Mouse (Mus musculus): Measurements from ENCODE around the gene Il27ra. TPM values are rescaled to one million over a fixed set of nuclear protein-coding genes. Genes with fewer than 3 reads are reported as not detected.

Il27ra gene
- polyA plus RNA-seq, 1 experiment: 0.07 TPM

DNA sequence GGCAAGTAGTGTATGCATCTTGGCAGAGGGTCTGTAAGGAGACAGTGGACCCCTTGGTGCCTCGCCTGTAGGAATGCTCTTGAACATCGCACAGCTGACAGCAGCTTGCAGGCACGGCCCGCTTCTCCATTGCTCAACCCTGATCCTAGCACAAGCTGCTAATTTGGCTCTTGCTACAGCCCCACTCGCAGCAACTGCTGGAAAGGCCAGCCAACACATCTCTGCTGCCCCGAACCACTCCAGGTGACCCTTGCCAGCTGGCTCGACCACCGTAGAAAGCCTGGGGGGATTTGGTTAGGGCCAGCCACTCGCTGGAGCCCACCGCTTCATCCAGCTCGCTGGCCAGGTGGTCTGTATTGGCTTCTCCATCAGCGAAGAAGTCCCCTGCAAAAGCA lies 556 bp upstream of the Il27ra start:
- Histone ChIP-seq H3K27me3 (ENCODE audit: control insufficient read depth, insufficient read depth, insufficient read length) (no peaks in the 10 kb centered on the region), H3K4me3 (no peak overlapping the region), H3K36me3 (ENCODE audit: control insufficient read depth, insufficient read depth) (no peaks in the 10 kb centered on the region), H3K79me2 (ENCODE audit: control insufficient read depth, insufficient read depth) (no peaks in the 10 kb centered on the region), H3ac (ENCODE audit: control insufficient read depth, insufficient read length) (no peak overlapping the region), H3K4me2 (ENCODE audit: low read depth) (no peak overlapping the region)
- TF ChIP-seq SRF (IDR thresholded peaks at IDR 0.05; ENCODE audit: control insufficient read depth, insufficient read length, low read depth): no peak
- no peak for TF ChIP-seq POLR2A (IDR thresholded peaks at IDR 0.05; ENCODE audit: insufficient read length, low read depth)
- no peak for TF ChIP-seq MAX (IDR thresholded peaks at IDR 0.05; ENCODE audit: low read depth)
- no peak for TF ChIP-seq MYOD1 (IDR thresholded peaks at IDR 0.05; ENCODE audit: control insufficient read depth in 1 of 3, insufficient read length in 2 of 3, low read depth in 2 of 3)
- no peak for TF ChIP-seq MYOG (IDR thresholded peaks at IDR 0.05; ENCODE audit: control insufficient read depth in 1 of 3, insufficient read depth in 1 of 3, insufficient read length in 2 of 3, low read depth in 2 of 3)
- no peak for TF ChIP-seq TCF12 (IDR thresholded peaks at IDR 0.05; ENCODE audit: insufficient read depth, poor library complexity, severe bottlenecking)
- TF ChIP-seq TCF3 (IDR thresholded peaks at IDR 0.05; ENCODE audit: insufficient read length, low read depth): no peak
- no peak for TF ChIP-seq REST (IDR thresholded peaks at IDR 0.05; ENCODE audit: insufficient read depth, insufficient read length)
- TF ChIP-seq USF1 (IDR thresholded peaks at IDR 0.05; ENCODE audit: low read depth): no peak
- no peak for TF ChIP-seq E2F4 (IDR thresholded peaks at IDR 0.05; ENCODE audit: insufficient read depth)
- TF ChIP-seq CEBPB (IDR thresholded peaks at IDR 0.05; ENCODE audit: insufficient read depth, poor library complexity, severe bottlenecking): no peak
- no peak for TF ChIP-seq POLR2AphosphoS2 (IDR thresholded peaks at IDR 0.05; ENCODE audit: insufficient read length, low read depth)

GRCm38 (mm10) chr8:84039050-84039449 lies 3.3 kb downstream of the Il27ra start:
- Histone ChIP-seq H3K79me2 (ENCODE audit: control insufficient read depth, insufficient read depth) (no peaks in the 10 kb centered on the region), H3ac (ENCODE audit: control insufficient read depth, insufficient read length) (no peak overlapping the region), H3K36me3 (ENCODE audit: control insufficient read depth, insufficient read depth) (no peaks in the 10 kb centered on the region), H3K27me3 (ENCODE audit: control insufficient read depth, insufficient read depth, insufficient read length) (no peaks in the 10 kb centered on the region), H3K4me3 (no peak overlapping the region), H3K4me2 (ENCODE audit: low read depth) (no peak overlapping the region)
- TF ChIP-seq TCF12 (IDR thresholded peaks at IDR 0.05; ENCODE audit: insufficient read depth, poor library complexity, severe bottlenecking): no peak
- no peak for TF ChIP-seq E2F4 (IDR thresholded peaks at IDR 0.05; ENCODE audit: insufficient read depth)
- TF ChIP-seq POLR2A (IDR thresholded peaks at IDR 0.05; ENCODE audit: insufficient read length, low read depth): no peak
- no peak for TF ChIP-seq POLR2AphosphoS2 (IDR thresholded peaks at IDR 0.05; ENCODE audit: insufficient read length, low read depth)
- no peak for TF ChIP-seq CEBPB (IDR thresholded peaks at IDR 0.05; ENCODE audit: insufficient read depth, poor library complexity, severe bottlenecking)
- TF ChIP-seq SRF (IDR thresholded peaks at IDR 0.05; ENCODE audit: control insufficient read depth, insufficient read length, low read depth): no peak
- TF ChIP-seq TCF3 (IDR thresholded peaks at IDR 0.05; ENCODE audit: insufficient read length, low read depth): no peak
- no peak for TF ChIP-seq MAX (IDR thresholded peaks at IDR 0.05; ENCODE audit: low read depth)
- no peak for TF ChIP-seq REST (IDR thresholded peaks at IDR 0.05; ENCODE audit: insufficient read depth, insufficient read length)
- TF ChIP-seq USF1 (IDR thresholded peaks at IDR 0.05; ENCODE audit: low read depth): no peak
- TF ChIP-seq MYOD1 (IDR thresholded peaks at IDR 0.05; ENCODE audit: control insufficient read depth in 1 of 3, insufficient read length in 2 of 3, low read depth in 2 of 3): no peak
- TF ChIP-seq MYOG (IDR thresholded peaks at IDR 0.05; ENCODE audit: control insufficient read depth in 1 of 3, insufficient read depth in 1 of 3, insufficient read length in 2 of 3, low read depth in 2 of 3): no peak

DNA sequence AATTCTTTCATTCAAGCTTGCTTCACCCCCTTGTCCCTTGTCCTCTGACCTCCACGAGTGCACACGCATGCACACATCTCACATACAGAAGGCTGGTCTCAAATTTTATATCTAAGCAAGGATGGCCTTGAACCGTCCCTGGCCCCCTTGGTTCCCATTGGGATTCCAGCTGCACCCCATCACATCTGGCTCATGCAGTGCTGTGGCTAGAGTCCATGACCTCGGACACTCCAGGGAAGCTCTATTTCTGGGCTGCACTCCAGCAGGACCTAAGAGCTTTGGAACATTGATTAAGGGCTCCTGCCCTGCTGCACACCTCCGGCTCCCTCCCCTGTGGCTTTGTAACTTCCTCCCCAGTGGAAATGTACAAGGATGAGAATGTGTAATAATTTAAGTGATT lies 4.4 kb downstream of the Il27ra start:
- Histone ChIP-seq H3K4me2 (ENCODE audit: low read depth) (no peak overlapping the region), H3K79me2 (ENCODE audit: control insufficient read depth, insufficient read depth) (no peaks in the 10 kb centered on the region), H3ac (ENCODE audit: control insufficient read depth, insufficient read length) (no peak overlapping the region), H3K4me3 (no peak overlapping the region), H3K36me3 (ENCODE audit: control insufficient read depth, insufficient read depth) (no peaks in the 10 kb centered on the region), H3K27me3 (ENCODE audit: control insufficient read depth, insufficient read depth, insufficient read length) (no peaks in the 10 kb centered on the region)
- no peak for TF ChIP-seq POLR2AphosphoS2 (IDR thresholded peaks at IDR 0.05; ENCODE audit: insufficient read length, low read depth)
- no peak for TF ChIP-seq MYOD1 (IDR thresholded peaks at IDR 0.05; ENCODE audit: control insufficient read depth in 1 of 3, insufficient read length in 2 of 3, low read depth in 2 of 3)
- TF ChIP-seq POLR2A (IDR thresholded peaks at IDR 0.05; ENCODE audit: insufficient read length, low read depth): no peak
- no peak for TF ChIP-seq TCF3 (IDR thresholded peaks at IDR 0.05; ENCODE audit: insufficient read length, low read depth)
- no peak for TF ChIP-seq TCF12 (IDR thresholded peaks at IDR 0.05; ENCODE audit: insufficient read depth, poor library complexity, severe bottlenecking)
- TF ChIP-seq CEBPB (IDR thresholded peaks at IDR 0.05; ENCODE audit: insufficient read depth, poor library complexity, severe bottlenecking): no peak
- no peak for TF ChIP-seq MYOG (IDR thresholded peaks at IDR 0.05; ENCODE audit: control insufficient read depth in 1 of 3, insufficient read depth in 1 of 3, insufficient read length in 2 of 3, low read depth in 2 of 3)
- no peak for TF ChIP-seq MAX (IDR thresholded peaks at IDR 0.05; ENCODE audit: low read depth)
- no peak for TF ChIP-seq SRF (IDR thresholded peaks at IDR 0.05; ENCODE audit: control insufficient read depth, insufficient read length, low read depth)
- TF ChIP-seq REST (IDR thresholded peaks at IDR 0.05; ENCODE audit: insufficient read depth, insufficient read length): no peak
- no peak for TF ChIP-seq USF1 (IDR thresholded peaks at IDR 0.05; ENCODE audit: low read depth)
- TF ChIP-seq E2F4 (IDR thresholded peaks at IDR 0.05; ENCODE audit: insufficient read depth): no peak

GRCm38 (mm10) chr8:84032777-84033176 lies 9.6 kb downstream of the Il27ra start:
- H3ac ChIP-seq (ENCODE audit: control insufficient read depth, insufficient read length): no peak overlapping the region
- peak overlapping the region; percentile 37 for H3K4me2 ChIP-seq (ENCODE audit: low read depth)
- TF ChIP-seq E2F4 (IDR thresholded peaks at IDR 0.05; ENCODE audit: insufficient read depth) (no peak), POLR2AphosphoS2 (IDR thresholded peaks at IDR 0.05; ENCODE audit: insufficient read length, low read depth) (no peak), MAX (IDR thresholded peaks at IDR 0.05; ENCODE audit: low read depth) (no peak), SRF (IDR thresholded peaks at IDR 0.05; ENCODE audit: control insufficient read depth, insufficient read length, low read depth) (no peak), POLR2A (IDR thresholded peaks at IDR 0.05; ENCODE audit: insufficient read length, low read depth) (no peak), MYOG (IDR thresholded peaks at IDR 0.05; ENCODE audit: control insufficient read depth in 1 of 3, insufficient read depth in 1 of 3, insufficient read length in 2 of 3, low read depth in 2 of 3) (no peak), REST (IDR thresholded peaks at IDR 0.05; ENCODE audit: insufficient read depth, insufficient read length) (no peak), MYOD1 (IDR thresholded peaks at IDR 0.05; ENCODE audit: control insufficient read depth in 1 of 3, insufficient read length in 2 of 3, low read depth in 2 of 3) (no peak)
- H3K36me3 ChIP-seq (ENCODE audit: control insufficient read depth, insufficient read depth): no peaks in the 10 kb centered on the region
- no peaks in the 10 kb centered on the region for H3K27me3 ChIP-seq (ENCODE audit: control insufficient read depth, insufficient read depth, insufficient read length)
- no peaks in the 10 kb centered on the region for H3K79me2 ChIP-seq (ENCODE audit: control insufficient read depth, insufficient read depth)
- H3K4me3 ChIP-seq: no peak overlapping the region

Measured in myocyte (in vitro differentiated cells).